Mouse (Mus musculus) stomach, postnatal 0 days (tissue): ENCODE measurements around the gene Fam171a2.

Experiments
- CTCF ChIP-seq: IDR thresholded peaks from 2 replicates; pipeline ENCODE4 v1.5.1; 2016; ENCODE audit warnings: antibody characterized with exemption, low read depth, mild to moderate bottlenecking, moderate library complexity
- EP300 ChIP-seq: optimal IDR thresholded peaks from 2 replicates; pipeline ENCODE3; 2016; ENCODE audit warnings: antibody characterized with exemption

GRCm38 (mm10) chr11:102496732-102497131 lies 49.2 kb upstream of the Fam171a2 start:
- TF ChIP-seq CTCF (no peak), EP300 (no peak)
